Mouse (Mus musculus) left cerebral cortex, adult 9 months (tissue): ENCODE measurements at regions not wholly inside any gene's neighbourhood (a gene's known extent, or its start where the extent isn't known, plus 50 kb on each side); places are given as distances from the start of the nearest gene placed in this dataset.

Experiments
- DNase-seq, 2 experiments: peaks; one replicate each; pipeline ENCODE4 v3.0.0; 2022; ENCODE audit warnings: low spot score in 2 of 2

DNA sequence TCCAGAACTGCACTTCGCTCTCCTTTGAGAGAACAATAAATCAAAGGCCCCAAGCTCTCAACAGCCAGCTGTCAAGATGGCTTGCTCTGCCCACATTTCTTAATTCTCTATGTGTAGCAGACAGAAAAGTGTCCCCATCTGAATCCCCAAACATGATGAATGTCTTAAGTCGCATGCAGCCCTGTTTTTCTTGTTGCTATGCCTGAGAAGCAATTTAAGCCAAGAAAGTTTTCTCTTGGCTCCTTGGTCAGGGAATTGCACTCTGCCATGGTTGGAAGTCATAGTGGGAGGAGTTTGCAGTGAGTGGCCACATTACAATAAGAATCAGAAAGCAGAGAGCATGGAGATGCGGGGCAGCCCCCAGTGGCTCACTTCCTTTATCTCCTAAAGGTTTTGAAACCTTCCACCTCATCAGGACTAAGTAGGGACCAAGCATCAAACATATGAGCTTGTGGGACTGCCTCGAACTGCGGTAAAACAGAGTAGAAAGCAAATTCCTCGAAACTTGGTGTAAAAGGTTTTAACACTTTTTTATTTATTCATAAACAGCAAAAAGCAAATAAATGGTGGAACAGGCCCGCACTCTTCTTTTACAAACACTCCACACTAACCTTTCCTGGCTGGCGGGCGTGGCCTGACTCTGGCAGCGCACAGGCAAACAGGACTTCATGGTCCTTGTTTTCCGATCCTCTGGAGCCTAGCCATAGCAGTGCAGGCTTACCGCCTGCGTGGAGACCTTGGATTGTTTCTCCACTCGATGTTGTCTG, 227.4 kb downstream of the Ankrd50 start:
- DNase-seq, result no peak

DNA sequence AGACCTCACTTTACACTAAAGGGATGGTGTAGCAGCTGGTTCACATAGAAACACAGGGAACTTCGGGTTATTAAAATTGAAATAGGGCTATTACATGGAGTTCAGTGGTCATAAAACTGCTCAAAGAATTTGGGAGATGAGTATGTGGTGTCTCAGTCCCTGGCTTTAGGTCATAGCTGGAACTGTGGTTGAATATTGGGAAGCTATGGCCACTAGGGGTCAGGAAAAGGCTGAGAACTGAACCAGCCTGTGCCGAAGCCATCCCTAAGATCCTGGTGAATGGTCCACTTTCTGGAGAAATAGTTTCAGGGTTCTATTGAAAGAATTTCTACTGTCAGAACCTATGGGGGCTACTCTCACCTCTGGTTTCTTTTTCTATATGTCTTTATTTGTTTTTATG, 229.0 kb downstream of the Ankrd50 start:
- peak in 1 of 2 experiments; percentile 60 for DNase-seq

GRCm38 (mm10) chr3:38254896-38255295, 229.7 kb downstream of the Ankrd50 start:
- peak in 1 of 2 experiments; percentile 46 for DNase-seq

DNA sequence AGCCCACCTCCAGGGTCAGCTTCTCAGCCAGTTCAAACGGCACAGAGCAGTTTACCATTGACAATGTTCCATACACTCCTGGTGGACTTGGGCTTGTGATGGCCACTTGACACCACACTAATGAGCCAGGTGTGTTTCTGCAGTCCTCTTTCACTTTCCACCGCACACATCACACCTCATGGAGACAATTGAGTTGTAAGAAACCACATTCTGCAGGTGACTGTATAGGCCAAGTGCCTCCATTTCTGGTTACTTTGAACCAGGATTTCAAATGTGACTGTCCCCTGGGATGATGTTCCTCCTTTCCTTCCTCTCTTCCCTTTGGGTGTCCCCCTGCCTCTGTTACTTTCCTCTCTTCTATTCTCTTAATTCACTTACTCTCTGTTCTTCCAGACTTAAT, 233.1 kb downstream of the Ankrd50 start:
- no peak for DNase-seq

- DNase-seq, result no peak
Observed at GRCm38 (mm10) chr3:38250552-38250951, 234.1 kb downstream of the Ankrd50 start.

- DNase-seq, result no peak
Observed at GRCm38 (mm10) chr3:38248941-38249340, 235.7 kb downstream of the Ankrd50 start.

DNA sequence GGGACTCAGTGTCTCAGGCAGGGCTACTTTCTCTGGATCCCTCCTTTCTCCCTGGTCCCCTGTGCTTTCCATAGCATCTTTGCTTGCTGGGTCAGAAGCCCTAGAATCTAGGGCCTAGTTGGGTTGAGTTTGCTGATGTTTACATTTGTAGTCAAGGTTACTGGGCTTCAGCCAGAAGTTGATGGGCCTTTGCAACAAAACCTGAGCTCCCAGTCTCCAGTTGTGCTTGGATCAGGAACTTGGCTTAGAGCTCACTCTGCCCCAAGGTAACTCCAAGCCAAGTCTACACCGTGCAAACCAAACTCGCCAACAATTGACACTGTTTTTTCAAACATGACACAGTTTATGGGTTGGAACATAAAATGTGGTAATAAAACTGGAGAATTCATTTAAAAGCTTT, 238.2 kb downstream of the Ankrd50 start:
- no peak for DNase-seq

- no peak for DNase-seq
Observed at GRCm38 (mm10) chr3:38243209-38243608, 241.4 kb downstream of the Ankrd50 start.

DNA sequence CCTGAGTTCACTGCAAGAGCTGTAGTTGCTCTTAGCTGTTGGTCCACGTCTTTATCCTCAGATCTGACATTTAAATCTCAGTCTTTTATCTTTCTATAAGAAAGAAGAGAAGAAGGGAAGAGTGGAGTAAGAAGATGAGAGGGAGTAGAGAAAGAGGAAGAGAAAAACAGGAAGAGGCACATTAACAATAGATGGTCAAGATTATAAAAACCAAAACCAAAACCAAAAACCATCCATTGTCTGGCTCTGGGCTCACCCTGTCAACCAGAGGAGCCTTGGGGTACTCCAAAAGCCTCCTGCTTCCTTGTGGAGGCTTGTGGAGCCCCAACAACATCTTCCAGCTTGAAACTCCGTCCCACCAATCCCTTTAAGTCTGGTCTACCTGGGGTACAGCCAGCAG, 247.0 kb downstream of the Ankrd50 start:
- DNase-seq, result no peak

DNA sequence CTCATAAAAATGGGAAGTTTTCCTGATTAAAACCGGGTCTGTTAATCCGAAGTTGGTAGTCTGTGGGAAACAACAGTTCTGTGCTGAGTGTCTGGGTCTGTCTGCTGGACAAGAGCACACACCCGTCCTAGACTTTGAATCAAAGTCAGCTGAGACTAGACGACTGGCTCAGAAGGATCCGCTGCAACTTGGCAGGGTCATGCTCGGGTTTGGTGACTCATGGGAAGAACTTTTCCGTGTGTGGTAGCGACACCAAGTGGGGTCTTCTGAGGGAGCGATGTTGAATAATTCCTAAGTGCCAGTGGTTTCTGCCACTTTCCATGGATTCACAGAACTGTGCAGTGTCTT, 248.9 kb downstream of the Ankrd50 start:
- no peak for DNase-seq

DNA sequence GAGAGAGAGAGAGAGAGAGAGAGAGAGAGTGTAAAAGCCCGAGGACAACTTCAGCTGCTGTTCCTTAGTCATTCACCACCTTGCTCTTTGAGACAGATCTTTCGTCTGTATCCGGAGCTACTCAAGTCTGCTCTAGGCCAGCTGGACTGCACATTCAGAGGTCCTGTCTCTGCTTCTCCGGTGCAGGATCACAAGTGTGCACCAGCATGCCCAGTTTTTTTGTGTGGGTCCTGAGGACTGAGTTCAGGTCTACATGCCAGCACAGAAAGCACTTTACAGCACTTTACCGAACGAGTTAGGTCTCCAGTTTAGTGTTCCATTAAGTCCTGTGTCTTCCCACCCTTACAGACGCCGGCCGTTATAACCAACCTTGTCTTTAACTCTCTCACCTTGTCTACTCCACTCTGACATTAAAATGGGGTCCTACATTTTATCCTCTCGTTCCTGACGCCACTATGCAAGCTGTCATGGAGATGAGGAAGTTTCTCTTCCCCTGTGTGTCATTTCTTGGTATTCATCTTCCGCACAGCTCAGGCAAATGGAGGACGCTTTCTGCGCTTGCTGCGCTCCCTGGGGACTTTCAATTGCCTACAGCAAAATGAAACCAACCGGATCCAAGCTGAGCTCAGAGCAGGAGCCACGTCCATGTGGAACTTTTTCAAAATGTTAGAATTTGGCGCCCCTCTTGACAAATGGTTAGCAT, 249.5 kb downstream of the Ankrd50 start:
- DNase-seq, result no peak

DNA sequence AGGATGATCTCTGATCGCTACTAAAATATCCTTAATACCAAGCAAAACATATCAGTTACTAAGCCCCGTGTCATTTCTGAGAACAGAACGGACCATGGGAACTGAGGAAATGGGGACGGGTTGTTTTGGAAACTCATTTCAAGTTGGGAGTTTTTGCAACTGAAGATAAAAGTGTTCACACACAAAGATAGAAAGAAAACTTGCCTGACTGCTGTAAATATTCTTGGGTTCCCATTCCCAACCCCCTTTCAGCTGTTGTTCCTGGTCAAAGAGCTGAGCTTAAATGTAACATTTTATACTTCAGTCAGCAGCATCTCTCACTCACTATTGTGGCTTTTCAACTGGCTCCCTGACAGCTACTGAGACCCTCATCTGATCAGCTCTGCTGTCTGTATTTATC, 250.1 kb downstream of the Ankrd50 start:
- no peak for DNase-seq

DNA sequence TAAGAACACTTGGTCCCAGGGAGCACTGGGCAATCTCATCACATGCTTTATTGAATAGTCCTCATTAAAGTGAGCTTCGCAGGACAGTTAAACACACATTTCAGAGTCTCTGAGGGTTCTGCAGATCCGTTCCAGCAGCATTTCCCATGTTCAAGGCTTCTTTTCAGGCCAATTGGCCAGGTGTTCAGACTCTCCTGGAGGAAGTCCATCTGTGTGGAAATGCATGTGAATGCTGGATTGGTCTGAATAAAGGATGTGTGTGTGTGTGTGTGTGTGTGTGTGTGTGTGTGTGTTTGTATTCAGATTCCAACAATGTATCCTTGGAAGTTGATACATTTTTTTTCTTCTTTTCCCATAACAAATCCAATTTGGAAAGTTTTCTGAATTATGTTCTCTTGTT, 250.6 kb downstream of the Ankrd50 start:
- DNase-seq, result no peak

- DNase-seq, result no peak
Observed at GRCm38 (mm10) chr3:38233091-38233490, 251.6 kb downstream of the Ankrd50 start.

GRCm38 (mm10) chr3:38232111-38233076, 252.2 kb downstream of the Ankrd50 start:
- no peak for DNase-seq

- no peak for DNase-seq
Observed at GRCm38 (mm10) chr3:38231506-38231905, 253.1 kb downstream of the Ankrd50 start.

DNA sequence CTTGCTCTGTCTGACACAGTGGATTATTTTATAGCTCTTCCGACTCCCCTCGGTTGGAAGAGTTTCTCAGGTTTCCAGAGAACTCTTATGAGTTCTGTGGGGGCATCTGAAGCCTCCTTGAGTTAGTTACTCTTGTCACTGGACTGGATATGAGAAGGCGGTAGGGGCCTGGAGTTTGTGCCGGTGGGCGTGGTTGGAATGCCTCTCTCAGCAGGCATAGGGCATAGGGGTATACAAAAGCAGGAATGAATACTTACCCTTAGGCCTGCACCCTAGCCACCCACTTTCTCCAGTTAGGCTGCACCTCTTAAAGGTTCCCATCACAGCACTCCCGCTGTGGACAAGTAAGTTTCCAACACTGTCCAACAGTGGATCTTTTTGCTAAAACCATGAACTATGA, 253.8 kb downstream of the Ankrd50 start:
- DNase-seq, result no peak

DNA sequence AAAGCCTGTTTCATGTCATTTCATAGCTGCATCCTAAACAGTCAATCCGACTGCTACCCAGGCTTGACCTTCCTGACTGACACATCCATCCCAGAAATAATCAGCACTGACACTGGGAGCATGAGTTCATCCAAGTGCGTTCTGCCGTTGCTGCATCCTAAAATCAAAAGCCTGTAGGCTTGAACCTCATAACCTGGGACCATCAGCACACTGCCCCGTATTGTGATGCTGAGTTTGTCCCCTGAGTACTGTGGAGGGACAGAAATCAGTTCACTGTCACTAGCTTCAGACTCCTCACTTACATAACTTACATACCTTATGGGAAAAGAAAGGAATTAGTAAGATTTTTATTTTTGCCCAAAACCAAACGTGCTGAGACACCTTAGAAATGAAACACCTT, 255.0 kb downstream of the Ankrd50 start:
- DNase-seq, result no peak

DNA sequence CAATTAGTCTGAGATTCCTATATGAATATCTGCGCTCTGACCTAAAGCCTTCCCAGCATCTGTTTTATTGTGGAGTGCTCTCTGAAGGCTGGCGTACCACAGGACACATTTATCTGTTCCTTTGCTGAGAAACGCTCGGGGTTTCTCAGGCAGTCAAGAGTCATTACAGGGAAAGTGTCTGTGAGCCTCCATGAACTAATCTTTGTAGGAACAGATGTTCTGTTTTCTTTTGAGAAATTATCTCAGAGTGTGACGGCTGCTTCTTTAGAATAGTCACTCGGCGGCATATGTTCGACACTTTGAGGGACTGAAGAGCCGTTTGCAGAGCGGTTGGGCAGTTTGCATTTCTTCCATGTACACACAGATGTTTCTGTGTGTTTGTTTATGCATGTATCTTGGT, 255.6 kb downstream of the Ankrd50 start:
- no peak for DNase-seq

DNA sequence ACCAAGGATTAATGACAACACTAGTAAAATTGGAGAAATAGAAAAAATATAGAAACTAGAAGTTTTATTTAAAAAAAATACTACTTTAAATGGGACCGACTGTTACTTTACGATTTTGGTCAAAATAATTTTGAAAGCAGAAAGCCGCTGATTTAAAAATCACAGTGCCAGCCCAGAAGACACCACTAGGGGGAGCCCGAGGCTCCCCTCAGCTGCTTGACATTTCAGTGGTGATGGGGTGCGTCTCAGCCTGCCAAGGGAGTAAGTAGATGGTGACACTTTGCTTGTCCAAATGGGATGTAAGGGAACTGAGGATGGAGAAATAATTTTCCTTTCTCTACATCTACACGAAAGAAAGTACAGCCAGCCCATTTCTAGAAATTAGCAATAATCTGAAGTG, 257.0 kb downstream of the Ankrd50 start:
- peak in 1 of 2 experiments; percentile 59 for DNase-seq

- no peak for DNase-seq
Observed at GRCm38 (mm10) chr3:38227121-38227520, 257.5 kb downstream of the Ankrd50 start.

GRCm38 (mm10) chr3:38226147-38226546, 258.5 kb downstream of the Ankrd50 start:
- DNase-seq, result no peak
